Mouse (Mus musculus) liver, postnatal 0 days (tissue): ENCODE measurements around the gene Cblc.

Experiments used
- CTCF ChIP-seq: sonication (generic); IDR thresholded peaks from 2 replicates; pipeline ENCODE4 v1.5.1; 2016; ENCODE audit warnings: antibody characterized with exemption, low read depth
- EP300 ChIP-seq: IDR thresholded peaks from 2 replicates; pipeline ENCODE4 v1.6.1; 2016; ENCODE audit warnings: antibody characterized with exemption, low read depth, mild to moderate bottlenecking

GRCm38 (mm10) chr7:19822604-19823058, 26.0 kb upstream of the Cblc start, which contains the start of gene Bcl3:
- TF ChIP-seq EP300: no peak
- TF ChIP-seq CTCF: no peak
